Mouse (Mus musculus) Patski (cell line): ENCODE measurements around the gene Slc30a1. TPM values are rescaled to one million over a fixed set of nuclear protein-coding genes. Genes with fewer than 3 reads are reported as not detected.

Experiments used
- ATAC-seq: fragments of 100-300 bp; one replicate; pipeline ENCODE4 v1.8.0; 2021
- CTCF ChIA-PET: fragments of 350-600 bp; sonication (Branson Sonifier 250); formaldehyde crosslinking; loops from one replicate; lab custom pipeline; 2022; ENCODE audit warnings: inconsistent platforms; lab: Charles Lee
- POLR2A ChIA-PET: fragments of 350-600 bp; sonication (Branson Sonifier 250); formaldehyde crosslinking; loops from one replicate; lab custom pipeline; 2022; ENCODE audit warnings: antibody characterized with exemption, inconsistent platforms; lab: Charles Lee
- DNase-seq: peaks from one replicate; pipeline ENCODE4 v3.0.0-alpha.2; 2011; ENCODE audit warnings: low read depth, low spot score
- H3K27me3 ChIP-seq: fragments of 371-371 bp; one replicate; pipeline ENCODE4 v1.5.1; 2021
- CTCF ChIP-seq: fragments of 100-300 bp; IDR thresholded peaks from one replicate; pipeline ENCODE4 v1.5.1; 2021
- in situ Hi-C: fragments of 300-500 bp; cut with MboI; formaldehyde crosslinking; loops from 3 replicates; pipeline ENCODE4 v1.11.1; 2018; ENCODE audit warnings: low pct_unique_long_range_greater_than_20kb, mixed read lengths
- polyA plus RNA-seq: library from polyadenylated mRNA; unstranded; gene quantifications from one replicate; pipeline ENCODE4 v1.2.3, GENCODE M21; 2021

Gene Slc30a1
- polyA plus RNA-seq, 1 experiment from 2014 or later = 17.4 TPM

- ATAC-seq (no peak), DNase-seq (no peak)
- in situ Hi-C loops = loop anchor here (5.0 kb wide), 1 partner anchor 58 kb away; no protein-coding TSS in a partner anchor
- ChIA-PET CTCF (no interaction called here), POLR2A (no interaction called here)
- H3K27me3 ChIP-seq = no peaks in the 10 kb centered on the region
- TF ChIP-seq CTCF = no peak
Observed at GRCm38 (mm10) chr1:191894857-191895256, 11.7 kb upstream of the Slc30a1 start.

- no peaks in the 10 kb centered on the region for H3K27me3 ChIP-seq
- ATAC-seq (no peak), DNase-seq (no peak)
- CTCF ChIA-PET = no interaction called here
- no peak for TF ChIP-seq CTCF
- in situ Hi-C loops = no loop called here
- POLR2A ChIA-PET = interaction anchor here (0.6 to 1.0 kb wide), 2 partner anchors 12 to 14 kb away, joined by 3 read pairs; no protein-coding TSS in a partner anchor
Observed at GRCm38 (mm10) chr1:191896806-191897552, 9.6 kb upstream of the Slc30a1 start.

DNA sequence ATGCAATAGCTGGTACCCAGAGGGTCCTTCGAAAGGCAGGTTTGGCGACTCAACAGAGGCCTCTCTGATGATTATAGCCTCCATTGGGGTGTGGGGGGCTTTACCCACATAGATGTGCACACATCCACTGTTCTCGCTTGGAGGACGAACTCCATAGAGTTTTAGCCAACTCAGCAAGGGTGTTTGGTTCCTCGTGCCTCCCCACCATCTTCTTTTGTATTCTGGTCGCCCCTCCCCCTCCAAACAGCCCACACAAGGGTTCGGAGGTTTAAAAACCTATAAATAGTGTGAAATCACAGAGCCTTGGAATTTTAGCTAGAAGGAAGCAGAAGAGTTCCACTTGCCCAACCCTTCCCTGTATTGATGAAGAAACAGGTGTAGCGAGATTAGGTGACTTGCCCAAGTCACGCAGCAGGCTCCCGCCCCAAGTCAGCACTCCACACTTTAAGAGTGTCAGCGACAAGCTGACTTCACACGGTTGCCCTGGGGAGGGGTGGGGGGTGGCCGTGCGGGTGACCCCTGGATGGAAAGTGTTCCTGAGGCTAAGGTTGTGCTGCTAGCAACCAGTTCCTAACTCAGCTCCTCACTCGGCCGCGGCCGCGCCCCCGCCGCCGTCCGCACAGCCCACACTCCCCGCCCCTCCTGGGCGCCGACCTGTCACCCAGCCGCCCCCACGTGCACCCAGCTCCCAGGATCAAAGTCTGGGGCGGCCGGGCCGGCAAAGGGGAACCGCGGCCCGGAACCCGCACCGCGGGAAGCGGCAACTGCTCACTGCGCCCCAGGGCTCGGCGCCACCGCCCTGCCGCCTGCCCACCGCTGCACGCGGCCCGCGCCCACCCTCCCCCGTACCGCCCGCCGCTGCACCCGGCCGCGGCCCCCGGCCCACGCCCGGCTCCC, 682 bp upstream of the Slc30a1 start:
- in situ Hi-C loops = no loop called here
- CTCF ChIA-PET = interaction anchor here (1.4 to 2.3 kb wide), 3 partner anchors 13 to 71 kb away, joined by 4 to 8 read pairs (median 6); no protein-coding TSS in a partner anchor
- ATAC-seq = peak; percentile 38

GRCm38 (mm10) chr1:191907431-191907810, 854 bp downstream of the Slc30a1 start:
- CTCF ChIA-PET = interaction anchor here (0.9 to 1.4 kb wide), 4 partner anchors 43 to 72 kb away, joined by 3 to 12 read pairs (median 4); no protein-coding TSS in a partner anchor
- DNase-seq = no peak
- POLR2A ChIA-PET = interaction anchor here (1.2 kb wide), 1 partner anchor 73 kb away, joined by 5 read pairs; no protein-coding TSS in a partner anchor
- in situ Hi-C loops = no loop called here
- peak; percentile 81 for ATAC-seq
- TF ChIP-seq CTCF = no peak
- no peaks in the 10 kb centered on the region for H3K27me3 ChIP-seq

More for the DNA sequence above, 682 bp upstream of the Slc30a1 start:
- no peaks in the 10 kb centered on the region for H3K27me3 ChIP-seq
- POLR2A ChIA-PET = interaction anchor here (0.9 kb wide), 1 partner anchor 39 kb away, joined by 4 read pairs; no protein-coding TSS in a partner anchor
- TF ChIP-seq CTCF = no peak
- DNase-seq = no peak

DNA sequence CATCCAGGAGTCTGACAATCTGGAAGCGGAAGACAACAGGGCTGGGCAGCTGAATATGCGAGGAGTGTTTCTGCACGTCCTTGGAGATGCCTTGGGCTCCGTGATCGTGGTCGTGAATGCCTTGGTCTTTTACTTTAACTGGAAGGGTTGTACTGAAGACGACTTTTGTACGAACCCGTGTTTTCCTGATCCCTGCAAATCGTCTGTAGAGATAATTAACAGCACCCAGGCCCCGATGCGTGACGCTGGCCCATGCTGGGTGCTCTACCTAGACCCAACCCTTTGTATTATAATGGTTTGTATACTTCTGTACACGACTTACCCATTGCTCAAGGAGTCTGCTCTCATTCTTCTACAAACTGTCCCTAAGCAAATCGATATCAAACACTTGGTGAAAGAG, 2.3 kb downstream of the Slc30a1 start:
- ChIA-PET CTCF (interaction anchor here (0.9 to 4.5 kb wide), 3 partner anchors 55 to 74 kb away, joined by 3 to 18 read pairs (median 6); no protein-coding TSS in a partner anchor), POLR2A (interaction anchor here (1.3 kb wide), 1 partner anchor 11 kb away, joined by 3 read pairs; no protein-coding TSS in a partner anchor)
- H3K27me3 ChIP-seq = no peaks in the 10 kb centered on the region
- ATAC-seq (no peak), DNase-seq (no peak)
- no peak for TF ChIP-seq CTCF
- in situ Hi-C loops = no loop called here

- no peak for TF ChIP-seq CTCF
- in situ Hi-C loops = no loop called here
- ChIA-PET POLR2A (interaction anchor here (1.3 kb wide), 1 partner anchor 12 kb away, joined by 3 read pairs; no protein-coding TSS in a partner anchor), CTCF (interaction anchor here (1.3 to 4.5 kb wide), 2 partner anchors 55 to 74 kb away, joined by 6 to 18 read pairs; no protein-coding TSS in a partner anchor)
- ATAC-seq = no peak
- no peaks in the 10 kb centered on the region for H3K27me3 ChIP-seq
- DNase-seq = no peak
Observed at GRCm38 (mm10) chr1:191909316-191909715, 2.7 kb downstream of the Slc30a1 start.

- in situ Hi-C loops = loop anchor here (10.0 kb wide), 1 partner anchor 76 kb away; no protein-coding TSS in a partner anchor
- ATAC-seq (no peak), DNase-seq (no peak)
- ChIA-PET CTCF (interaction anchor here (1.3 to 4.5 kb wide), 4 partner anchors 11 to 183 kb away, joined by 3 to 18 read pairs (median 4); no protein-coding TSS in a partner anchor), POLR2A (interaction anchor here (0.7 to 1.2 kb wide), 2 partner anchors 14 kb away, joined by 3 read pairs; no protein-coding TSS in a partner anchor)
- H3K27me3 ChIP-seq = no peaks in the 10 kb centered on the region
- no peak for TF ChIP-seq CTCF
Observed at GRCm38 (mm10) chr1:191910646-191911045, 4.1 kb downstream of the Slc30a1 start.

GRCm38 (mm10) chr1:191911067-191911668, 4.6 kb downstream of the Slc30a1 start:
- ChIA-PET POLR2A (interaction anchor here (0.7 to 1.2 kb wide), 3 partner anchors 11 to 15 kb away, joined by 3 to 6 read pairs (median 3); no protein-coding TSS in a partner anchor), CTCF (interaction anchor here (1.3 to 4.5 kb wide), 4 partner anchors 10 to 182 kb away, joined by 3 to 18 read pairs (median 4); no protein-coding TSS in a partner anchor)
- no peak for DNase-seq
- TF ChIP-seq CTCF = no peak
- H3K27me3 ChIP-seq = no peaks in the 10 kb centered on the region
- no peak for ATAC-seq
- in situ Hi-C loops = loop anchor here (10.0 kb wide), 1 partner anchor 76 kb away; no protein-coding TSS in a partner anchor

DNA sequence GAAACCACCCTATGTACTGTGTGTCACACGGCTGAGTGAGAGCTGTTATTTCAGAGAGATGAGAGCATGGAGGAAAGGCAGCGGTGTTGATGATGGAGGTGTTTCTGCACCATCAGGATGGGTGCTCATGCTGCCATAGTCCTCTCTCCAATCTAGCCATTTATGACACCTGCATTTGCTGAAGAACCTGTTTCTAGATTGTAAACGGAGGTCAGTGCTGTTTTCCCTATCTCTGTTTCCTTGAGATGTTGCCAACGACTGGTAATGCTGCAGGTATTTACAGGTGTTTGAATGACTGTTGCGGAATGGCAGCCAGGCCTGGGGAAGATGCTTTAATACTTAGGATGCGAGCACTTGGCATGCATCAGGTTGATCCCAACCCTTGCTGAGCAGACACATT, 8.1 kb downstream of the Slc30a1 start:
- in situ Hi-C loops = loop anchor here (10.0 kb wide), 1 partner anchor 80 kb away; no protein-coding TSS in a partner anchor
- no peak for TF ChIP-seq CTCF
- ChIA-PET CTCF (no interaction called here), POLR2A (no interaction called here)
- ATAC-seq (no peak), DNase-seq (no peak)
- no peaks in the 10 kb centered on the region for H3K27me3 ChIP-seq
